Mouse (Mus musculus) forebrain, embryonic 11.5 days (tissue): ENCODE measurements around the gene Zfand3. TPM values are rescaled to one million over a fixed set of nuclear protein-coding genes. Genes with fewer than 3 reads are reported as not detected.

Experiments used
- ATAC-seq: fragments of 200-750 bp; cut with Nextera tagmentation; replicated peaks from 2 replicates; pipeline ENCODE4 v1.8.0; 2017; ENCODE audit warnings: moderate TSS enrichment; ENCODE audit not compliant: low FRiP score
- DNase-seq: peaks from one replicate; pipeline ENCODE4 v3.0.0-alpha.2; 2017; ENCODE audit warnings: low spot score
- H3K27ac ChIP-seq: fragments of 300-500 bp; sonication (generic); 2 replicates; pipeline ENCODE4 v1.5.1; 2014; ENCODE audit warnings: low read depth, low read length
- H3K27me3 ChIP-seq: fragments of 300-500 bp; sonication (generic); 2 replicates; pipeline ENCODE4 v1.6.1; 2014; ENCODE audit warnings: mild to moderate bottlenecking, low read length, mixed read lengths; ENCODE audit not compliant: control insufficient read depth, insufficient read depth
- H3K36me3 ChIP-seq: fragments of 300-500 bp; sonication (generic); 2 replicates; pipeline ENCODE4 v1.6.1; 2014; ENCODE audit warnings: mild to moderate bottlenecking, low read length, moderate library complexity, mixed read lengths; ENCODE audit not compliant: control insufficient read depth, insufficient read depth
- H3K4me1 ChIP-seq: fragments of 300-500 bp; sonication (generic); replicated peaks from 2 replicates; pipeline ENCODE4 v1.6.1; 2014; ENCODE audit warnings: low read length, mixed read lengths; ENCODE audit not compliant: control insufficient read depth, insufficient read depth
- H3K4me2 ChIP-seq: fragments of 300-500 bp; sonication (generic); 2 replicates; pipeline ENCODE4 v1.6.1; 2014; ENCODE audit warnings: low read depth, mild to moderate bottlenecking, low read length, moderate library complexity, mixed read lengths; ENCODE audit not compliant: severe bottlenecking
- H3K4me3 ChIP-seq: fragments of 300-500 bp; sonication (generic); 2 replicates; pipeline ENCODE4 v1.5.1; 2014; ENCODE audit warnings: low read depth, low read length
- H3K9ac ChIP-seq: fragments of 300-500 bp; sonication (generic); 2 replicates; pipeline ENCODE4 v1.6.1; 2014; ENCODE audit warnings: low read length
- H3K9me3 ChIP-seq: fragments of 300-500 bp; sonication (generic); 2 replicates; pipeline ENCODE4 v1.6.1; 2016; ENCODE audit warnings: low read length, mixed read lengths; ENCODE audit not compliant: control insufficient read depth
- WGBS: fragments of 180-500 bp; shearing (Covaris S2); extraction: QIAGEN DNeasy Blood & Tissue Kit; methylation state at CpG from one replicate; pipeline ENCODE4 v1.1.7; 2014; 5-methylcytosine and 5-hydroxymethylcytosine counted together
- polyA plus RNA-seq: library from polyadenylated mRNA; unstranded; fragments of >200 nt; fragmentation: Nextera tagmentation; extraction: Ambion mirVana; gene quantifications from 2 replicates; pipeline ENCODE4 v1.2.1, GENCODE M21; 2014

The Zfand3 gene
- polyA plus RNA-seq, 1 experiment from 2014 or later, result 55.8 TPM

DNA sequence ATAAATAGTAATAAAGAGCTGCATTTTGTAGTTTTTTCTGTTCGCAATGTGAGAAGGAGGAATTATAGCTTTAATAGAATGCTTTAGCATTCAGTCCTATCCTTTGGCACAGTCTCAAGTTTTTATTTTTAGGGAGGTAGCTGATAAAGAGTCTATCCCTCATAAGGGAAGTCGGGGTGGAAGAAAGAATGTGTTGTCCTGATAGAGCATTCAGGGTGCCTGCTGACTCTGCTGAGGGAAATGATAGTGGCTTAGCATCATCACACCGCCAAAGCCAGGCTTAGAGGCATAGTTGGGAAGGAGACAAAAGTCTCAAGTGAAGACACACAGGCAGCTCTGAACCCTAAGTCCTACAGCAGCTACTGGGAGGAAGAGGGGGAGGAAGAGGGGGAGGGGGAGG is 85.9 kb downstream of the Zfand3 start:
- Histone ChIP-seq H3K4me1 (no peaks in the 10 kb centered on the region), H3K4me3 (no peak overlapping the region), H3K27ac (no peak overlapping the region), H3K27me3 (no peaks in the 10 kb centered on the region), H3K9ac (no peak overlapping the region), H3K9me3 (no peaks in the 10 kb centered on the region; the same call in 1 of the 2 replicates), H3K36me3 (no peaks in the 10 kb centered on the region), H3K4me2 (no peak overlapping the region)
- ATAC-seq (no peak), DNase-seq (no peak)
- WGBS, result 88% methylated on average over 3 of the region's 3 CpGs

DNA sequence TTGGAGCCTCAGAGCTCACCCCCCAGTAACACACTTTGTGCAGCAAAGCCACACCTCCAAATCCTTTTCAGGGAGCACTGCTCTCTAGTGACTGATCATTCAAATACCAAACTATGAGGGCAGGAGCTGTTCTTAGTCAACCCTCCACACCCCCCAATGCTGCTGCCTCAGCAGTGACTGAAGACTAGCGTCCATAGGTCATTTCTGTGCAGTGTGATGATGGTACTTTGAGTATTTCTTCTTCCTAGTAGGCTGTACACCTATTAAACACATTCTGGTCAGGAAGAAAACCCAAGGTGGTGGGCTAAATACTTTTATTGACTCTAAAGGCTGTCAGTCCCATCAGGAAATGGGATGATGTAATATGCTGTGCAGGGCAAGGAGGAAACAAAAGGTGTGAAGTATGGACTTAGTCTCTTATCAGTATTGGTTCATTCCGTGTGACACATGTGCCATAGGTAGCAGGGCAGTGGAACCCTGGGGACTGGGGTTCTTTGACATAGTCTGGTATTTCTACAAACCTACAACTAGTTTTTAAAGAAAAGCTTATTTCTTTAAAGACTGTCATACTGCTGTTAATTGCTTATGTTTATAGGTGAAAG is 88.7 kb downstream of the Zfand3 start:
- ATAC-seq (no peak), DNase-seq (no peak)
- H3K27ac ChIP-seq, result no peak overlapping the region
- no peak overlapping the region for H3K9ac ChIP-seq
- no peak overlapping the region for H3K4me2 ChIP-seq
- H3K27me3 ChIP-seq, result no peaks in the 10 kb centered on the region
- H3K9me3 ChIP-seq, result no peaks in the 10 kb centered on the region; the same call in 1 of the 2 replicates
- no peaks in the 10 kb centered on the region; the same call in 1 of the 2 replicates for H3K36me3 ChIP-seq
- H3K4me1 ChIP-seq, result no peaks in the 10 kb centered on the region
- H3K4me3 ChIP-seq, result no peak overlapping the region
- WGBS, result 90% methylated on average over 2 of the region's 2 CpGs

GRCm38 (mm10) chr17:30097156-30097555 is 92.6 kb downstream of the Zfand3 start:
- no peaks in the 10 kb centered on the region for H3K27me3 ChIP-seq
- H3K27ac ChIP-seq, result no peak overlapping the region
- H3K36me3 ChIP-seq, result no peaks in the 10 kb centered on the region; the same call in 1 of the 2 replicates
- H3K4me1 ChIP-seq, result no peaks in the 10 kb centered on the region; the same call in 1 of the 2 replicates
- no peak overlapping the region for H3K9ac ChIP-seq
- WGBS, result 89% methylated on average over 5 of the region's 5 CpGs
- DNase-seq, result no peak
- ATAC-seq, result no peak
- no peak overlapping the region for H3K4me2 ChIP-seq
- H3K4me3 ChIP-seq, result no peak overlapping the region
- no peaks in the 10 kb centered on the region; the same call in 1 of the 2 replicates for H3K9me3 ChIP-seq

GRCm38 (mm10) chr17:30097677-30098076 is 93.1 kb downstream of the Zfand3 start:
- H3K36me3 ChIP-seq, result no peaks in the 10 kb centered on the region; the same call in 1 of the 2 replicates
- no peak for DNase-seq
- no peaks in the 10 kb centered on the region; the same call in 1 of the 2 replicates for H3K4me1 ChIP-seq
- no peak for ATAC-seq
- no peak overlapping the region for H3K4me3 ChIP-seq
- H3K9me3 ChIP-seq, result no peaks in the 10 kb centered on the region; the same call in 1 of the 2 replicates
- no peak overlapping the region for H3K4me2 ChIP-seq
- H3K9ac ChIP-seq, result no peak overlapping the region
- no peak overlapping the region for H3K27ac ChIP-seq
- WGBS, result 79% methylated on average over 4 of the region's 4 CpGs
- H3K27me3 ChIP-seq, result no peaks in the 10 kb centered on the region

DNA sequence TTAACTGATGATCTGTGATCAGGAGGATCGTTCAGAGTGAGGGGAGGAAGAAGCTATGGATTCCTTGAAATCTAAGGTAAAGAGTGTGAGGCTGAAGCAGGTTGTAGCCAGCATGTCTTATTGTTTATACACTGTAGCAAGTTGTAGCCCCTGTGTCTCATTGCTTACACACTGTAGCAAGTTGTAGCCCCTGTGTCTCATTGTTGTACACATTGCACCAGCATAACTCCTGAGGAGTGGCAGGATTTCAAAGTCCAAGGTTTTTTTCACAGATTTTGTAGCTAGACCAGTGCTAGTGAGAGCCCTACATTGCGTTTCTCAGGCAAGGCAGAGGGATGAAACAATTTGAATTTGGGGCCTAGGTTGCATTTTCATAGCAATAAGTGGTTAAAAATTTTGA is 95.1 kb downstream of the Zfand3 start:
- ATAC-seq, result no peak
- DNase-seq, result no peak
- Histone ChIP-seq H3K4me1 (no peaks in the 10 kb centered on the region; the same call in 1 of the 2 replicates), H3K4me3 (no peak overlapping the region), H3K36me3 (no peaks in the 10 kb centered on the region; the same call in 1 of the 2 replicates), H3K27me3 (no peaks in the 10 kb centered on the region), H3K9ac (no peak overlapping the region), H3K4me2 (no peak overlapping the region), H3K27ac (no peak overlapping the region), H3K9me3 (no peaks in the 10 kb centered on the region; the same call in 1 of the 2 replicates)
- 89% methylated on average over 2 of the region's 2 CpGs for WGBS

DNA sequence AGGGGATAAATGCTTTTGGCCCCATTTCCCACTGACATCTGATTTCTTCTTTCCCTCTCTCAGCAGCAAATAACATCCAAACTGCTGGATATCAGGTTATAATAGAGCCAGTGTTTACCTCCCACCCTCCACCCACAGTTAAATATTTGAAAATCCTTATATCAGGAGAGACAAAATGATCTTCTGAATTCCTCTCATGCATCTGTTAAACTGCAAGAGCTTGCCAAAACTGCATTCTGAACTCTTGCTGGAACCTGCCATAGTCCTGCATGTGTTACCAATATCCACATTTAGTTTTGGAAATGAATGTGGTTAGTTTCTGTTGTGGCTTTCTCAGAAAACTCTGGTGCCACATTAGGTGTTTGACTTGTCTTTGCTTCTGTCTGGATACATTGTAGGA is 97.3 kb downstream of the Zfand3 start:
- DNase-seq, result no peak
- no peaks in the 10 kb centered on the region for H3K9me3 ChIP-seq
- no peak overlapping the region for H3K27ac ChIP-seq
- no peak overlapping the region for H3K4me3 ChIP-seq
- H3K4me2 ChIP-seq, result no peak overlapping the region
- ATAC-seq, result no peak
- no peaks in the 10 kb centered on the region for H3K36me3 ChIP-seq
- no peaks in the 10 kb centered on the region for H3K27me3 ChIP-seq
- H3K4me1 ChIP-seq, result no peaks in the 10 kb centered on the region; the same call in 1 of the 2 replicates
- H3K9ac ChIP-seq, result no peak overlapping the region

DNA sequence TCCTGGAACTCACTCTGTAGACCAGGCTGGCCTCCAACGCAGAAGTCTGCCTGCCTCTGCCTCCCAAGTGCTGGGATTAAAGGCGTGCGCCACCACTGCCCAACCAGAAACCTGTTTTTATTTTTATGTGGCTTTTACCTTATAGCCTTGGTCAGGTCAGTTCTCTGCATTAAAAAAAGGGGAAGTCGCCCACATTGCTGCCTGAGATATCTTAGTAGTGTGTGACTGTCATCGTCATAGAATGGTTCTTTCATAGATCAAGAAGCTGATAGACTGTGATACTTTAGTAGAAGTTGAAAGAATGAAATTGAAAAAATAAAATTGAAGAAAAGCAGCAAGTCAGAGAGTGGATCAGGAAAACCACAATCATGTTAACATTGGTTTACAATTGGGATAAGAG is 98.5 kb downstream of the Zfand3 start:
- no peak overlapping the region for H3K4me3 ChIP-seq
- 98% methylated on average over 5 of the region's 5 CpGs for WGBS
- no peaks in the 10 kb centered on the region for H3K9me3 ChIP-seq
- H3K27me3 ChIP-seq, result no peaks in the 10 kb centered on the region
- no peaks in the 10 kb centered on the region; the same call in 1 of the 2 replicates for H3K4me1 ChIP-seq
- ATAC-seq (no peak), DNase-seq (no peak)
- H3K4me2 ChIP-seq, result no peak overlapping the region
- H3K9ac ChIP-seq, result no peak overlapping the region
- no peaks in the 10 kb centered on the region for H3K36me3 ChIP-seq
- H3K27ac ChIP-seq, result no peak overlapping the region

- H3K9ac ChIP-seq, result no peak overlapping the region
- no peaks in the 10 kb centered on the region; the same call in 1 of the 2 replicates for H3K4me1 ChIP-seq
- H3K27ac ChIP-seq, result no peak overlapping the region
- H3K27me3 ChIP-seq, result no peaks in the 10 kb centered on the region
- no peaks in the 10 kb centered on the region for H3K36me3 ChIP-seq
- H3K9me3 ChIP-seq, result no peaks in the 10 kb centered on the region
- H3K4me3 ChIP-seq, result no peak overlapping the region
- ATAC-seq (no peak), DNase-seq (no peak)
- no peak overlapping the region for H3K4me2 ChIP-seq
- 76% methylated on average over 4 of the region's 4 CpGs for WGBS
Observed at GRCm38 (mm10) chr17:30103641-30104165, 99.2 kb downstream of the Zfand3 start.

- ATAC-seq, result no peak
- DNase-seq, result no peak
- Histone ChIP-seq H3K9ac (no peak overlapping the region), H3K27ac (no peak overlapping the region), H3K27me3 (no peaks in the 10 kb centered on the region), H3K4me1 (no peaks in the 10 kb centered on the region; the same call in 1 of the 2 replicates), H3K4me2 (no peak overlapping the region), H3K9me3 (no peaks in the 10 kb centered on the region), H3K4me3 (no peak overlapping the region), H3K36me3 (no peaks in the 10 kb centered on the region)
- 83% methylated on average over 3 of the region's 3 CpGs for WGBS
Observed at GRCm38 (mm10) chr17:30105369-30105768, 100.8 kb downstream of the Zfand3 start.
